Mouse (Mus musculus): ENCODE measurements around the gene Hes5.

Hes5 gene

GRCm38 (mm10) chr4:155011312-155012025, 50.7 kb downstream of the Hes5 start:
- DNase-seq (ENCODE audit: low spot score in 2 of 2): no peak
